Mouse (Mus musculus): ENCODE data around the gene Tprn.
"Not testable (repeated sequence)": the region's sequence is repeated elsewhere in the genome, so short reads cannot be mapped to it uniquely, and the experiment has no call there.

Gene Tprn

DNA sequence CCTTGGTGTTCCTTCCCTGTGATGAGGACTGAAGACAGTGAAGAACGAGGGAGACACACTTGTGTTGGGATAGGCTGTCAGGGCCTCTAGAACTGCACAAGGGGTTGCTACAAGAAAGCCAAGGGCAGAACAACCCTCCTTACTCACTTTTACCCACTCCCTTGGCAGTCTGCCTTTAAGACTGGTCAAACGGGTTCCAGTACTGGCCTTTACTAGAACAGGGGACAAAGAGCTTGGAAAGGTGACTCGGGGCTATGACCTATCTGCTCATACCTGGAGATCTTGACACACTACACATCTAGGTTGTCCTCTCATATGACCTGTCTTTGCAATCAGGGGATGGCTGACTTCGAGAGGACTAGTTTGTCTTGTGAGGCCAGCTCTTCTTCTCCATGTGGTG, 24.9 kb upstream of the Tprn start:
- no peak for DNase-seq (ENCODE audit: low read depth, low spot score)

DNA sequence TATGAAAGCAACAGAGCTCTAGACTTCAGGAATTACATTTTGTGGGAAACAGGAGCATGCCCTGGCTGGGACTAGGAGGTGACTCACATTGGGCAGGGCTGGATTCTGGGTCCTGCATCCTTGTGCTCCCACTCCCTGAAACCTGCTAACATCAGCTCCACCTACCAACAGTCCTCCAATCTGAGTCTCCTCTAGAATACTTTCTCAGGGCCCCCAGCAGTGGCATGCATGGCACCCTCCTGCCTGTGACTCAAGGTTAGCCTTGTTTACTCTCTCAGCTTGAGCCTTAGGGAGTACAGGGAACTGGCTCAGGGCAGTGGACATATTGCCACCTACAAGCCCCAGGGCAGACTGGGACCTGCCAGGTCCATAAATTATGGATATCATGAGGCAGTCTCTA, 24.3 kb upstream of the Tprn start:
- no peak for DNase-seq (ENCODE audit: low read depth, low spot score)

DNA sequence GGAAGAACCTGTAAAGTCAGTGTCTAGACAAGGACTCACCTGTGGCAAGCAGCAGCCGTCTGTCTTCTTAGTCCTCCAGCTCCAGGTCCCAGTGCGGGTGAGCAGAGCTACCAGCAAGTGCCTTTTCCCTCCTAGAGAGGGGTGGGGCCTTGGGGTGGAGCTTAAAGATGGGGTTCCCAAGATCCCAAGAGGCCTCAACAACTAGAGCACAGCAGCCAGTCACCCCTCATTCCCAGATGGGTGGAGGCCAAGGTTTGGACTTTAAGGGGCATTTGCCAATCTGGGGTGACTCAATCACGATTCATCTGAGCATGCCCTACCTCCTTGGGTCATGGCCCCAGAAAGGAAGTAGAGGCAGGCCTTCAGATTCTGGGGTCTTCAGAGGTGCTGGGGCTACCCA, 22.7 kb upstream of the Tprn start:
- no peak for DNase-seq (ENCODE audit: low read depth, low spot score)

DNA sequence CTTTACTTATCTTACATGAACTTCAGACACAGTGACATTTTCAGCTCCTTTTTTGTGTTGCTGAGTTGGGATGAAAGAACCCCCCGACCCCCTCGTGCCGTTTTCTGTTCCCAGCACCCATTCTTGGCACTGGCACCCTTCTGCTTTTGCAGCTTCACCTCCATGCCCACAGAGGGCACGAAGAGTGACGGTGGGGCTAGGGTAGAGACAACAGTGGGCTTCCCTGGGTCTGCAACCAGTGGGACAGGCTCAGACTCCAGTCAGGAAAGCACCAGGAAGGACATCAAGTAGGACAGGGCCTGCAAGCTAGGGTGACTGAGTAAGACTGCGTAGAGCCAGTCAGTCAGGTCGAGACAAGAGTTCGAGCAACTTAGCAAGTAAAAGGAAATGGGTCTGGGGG, 22.1 kb upstream of the Tprn start:
- DNase-seq (ENCODE audit: low read depth, low spot score) = no peak

DNA sequence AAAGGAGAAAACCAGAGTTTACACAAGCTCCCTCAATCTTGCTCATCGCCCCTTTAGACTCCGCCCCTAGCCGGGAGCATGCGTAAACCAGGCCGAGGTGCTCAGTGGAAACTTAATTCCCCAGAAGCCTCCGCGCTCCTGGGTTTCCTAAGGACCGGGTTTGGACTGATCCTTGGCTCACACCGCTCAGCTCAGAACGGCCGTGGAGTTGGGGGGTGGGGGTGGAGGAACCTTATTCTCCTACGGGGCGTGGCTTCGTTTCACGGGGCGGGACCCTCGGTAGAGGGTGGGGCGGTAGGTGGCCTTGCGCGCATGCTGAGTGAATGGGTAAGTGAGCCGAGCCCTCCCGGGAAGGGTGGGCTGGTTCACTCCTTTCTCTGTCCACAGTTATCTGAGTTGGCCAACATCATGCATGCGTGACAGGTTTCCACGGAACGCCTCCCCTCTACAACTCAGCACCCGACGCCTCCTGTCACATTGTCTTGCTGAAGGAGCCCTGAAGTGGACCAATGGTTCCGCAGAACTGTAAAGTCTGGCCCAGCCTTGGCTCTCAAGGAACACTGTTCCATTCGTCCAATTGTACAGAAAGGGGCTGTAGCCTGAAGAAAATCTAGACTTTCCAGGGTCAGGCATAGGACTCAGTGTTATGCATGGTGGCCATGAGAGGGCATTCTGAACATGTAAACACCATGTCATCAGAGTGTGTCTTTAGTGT, 21.5 kb upstream of the Tprn start:
- peak; percentile 66 for DNase-seq (ENCODE audit: low read depth, low spot score)

DNA sequence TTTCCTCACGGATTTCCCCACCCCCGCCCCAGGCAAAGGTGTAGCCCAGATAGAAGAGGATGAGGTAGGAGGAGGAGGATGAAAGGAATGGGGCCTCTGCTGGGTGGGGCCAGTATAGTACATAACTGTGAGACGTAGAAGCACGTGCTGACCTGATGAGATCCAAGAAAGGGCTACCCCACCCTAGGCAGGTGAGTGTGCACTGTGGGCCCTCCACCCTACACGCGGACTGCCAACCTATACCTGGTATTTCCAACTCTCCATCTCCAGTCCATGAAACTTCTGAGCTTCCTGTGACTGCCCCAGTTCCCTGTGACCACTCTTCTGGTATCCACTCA, 21.0 kb upstream of the Tprn start:
- DNase-seq (ENCODE audit: low read depth, low spot score) = peak; percentile 36

DNA sequence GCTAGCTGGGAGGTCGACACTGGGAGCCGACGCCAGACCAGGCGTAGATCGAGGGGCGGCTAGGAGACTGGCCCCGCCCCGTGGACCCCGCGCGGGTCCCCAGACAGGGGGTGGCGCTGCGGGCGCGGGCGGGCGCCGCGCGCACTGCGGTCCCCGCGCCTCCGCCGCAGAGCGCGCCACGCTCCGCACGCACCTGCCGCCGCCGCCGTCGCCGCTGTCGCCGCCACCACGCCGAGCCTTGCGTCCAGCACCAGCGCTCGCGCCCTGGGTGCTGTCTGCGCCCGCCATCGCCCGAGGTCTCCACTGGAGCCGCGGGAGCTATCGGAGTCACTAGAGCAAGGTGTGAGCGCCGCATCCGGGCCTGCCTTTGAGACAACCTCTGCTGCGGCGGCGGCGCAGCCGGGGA, 20.3 kb upstream of the Tprn start, which contains the start of the genes Rnf208 and Cysrt1:
Gene Rnf208, plus strand, starts transcription at position 155 of the 406 bp plus-strand sequence.
Gene Cysrt1, minus strand, starts transcription at position 352 of the 406 bp plus-strand sequence.
- peak; percentile 46 for DNase-seq (ENCODE audit: low read depth, low spot score)

DNA sequence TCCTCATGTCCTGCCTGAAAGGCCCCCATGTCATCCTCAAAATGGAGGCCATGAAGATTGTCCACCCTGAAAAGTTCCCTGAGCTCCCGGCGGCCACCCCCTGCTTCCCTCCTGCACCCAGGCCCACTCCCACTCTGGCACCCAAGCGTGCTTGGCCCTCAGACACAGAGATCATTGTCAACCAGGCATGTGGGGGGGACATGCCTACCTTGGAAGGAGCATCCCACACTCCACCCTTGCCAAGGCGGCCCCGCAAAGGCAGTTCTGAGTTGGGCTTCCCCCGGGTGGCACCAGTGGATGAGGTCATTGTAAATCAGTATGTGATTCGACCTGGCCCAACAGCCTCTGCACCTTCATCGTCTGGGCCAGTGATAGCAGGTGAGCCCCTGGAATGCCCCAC, 19.1 kb upstream of the Tprn start:
- DNase-seq (ENCODE audit: low read depth, low spot score) = no peak

DNA sequence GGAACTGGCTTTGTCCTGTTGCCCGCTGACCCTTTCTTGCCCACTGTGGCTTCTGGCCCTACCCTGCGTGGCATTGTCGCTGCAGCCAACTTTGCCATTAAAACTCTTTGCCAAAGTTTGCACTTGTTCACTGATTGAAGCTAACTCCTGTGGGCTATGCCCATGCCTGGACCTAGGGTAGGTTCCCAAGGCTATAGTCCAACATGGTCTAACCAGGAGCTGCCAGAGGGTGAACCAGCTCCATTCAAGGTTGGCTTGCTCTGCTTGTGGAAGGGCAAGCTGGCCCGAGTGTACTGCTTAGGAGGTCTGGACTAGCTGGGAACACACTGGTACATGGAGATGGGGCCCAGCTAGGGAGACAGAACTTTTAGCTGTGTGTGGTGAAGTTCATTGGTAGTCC, 18.3 kb upstream of the Tprn start:
- no peak for DNase-seq (ENCODE audit: low read depth, low spot score)

DNA sequence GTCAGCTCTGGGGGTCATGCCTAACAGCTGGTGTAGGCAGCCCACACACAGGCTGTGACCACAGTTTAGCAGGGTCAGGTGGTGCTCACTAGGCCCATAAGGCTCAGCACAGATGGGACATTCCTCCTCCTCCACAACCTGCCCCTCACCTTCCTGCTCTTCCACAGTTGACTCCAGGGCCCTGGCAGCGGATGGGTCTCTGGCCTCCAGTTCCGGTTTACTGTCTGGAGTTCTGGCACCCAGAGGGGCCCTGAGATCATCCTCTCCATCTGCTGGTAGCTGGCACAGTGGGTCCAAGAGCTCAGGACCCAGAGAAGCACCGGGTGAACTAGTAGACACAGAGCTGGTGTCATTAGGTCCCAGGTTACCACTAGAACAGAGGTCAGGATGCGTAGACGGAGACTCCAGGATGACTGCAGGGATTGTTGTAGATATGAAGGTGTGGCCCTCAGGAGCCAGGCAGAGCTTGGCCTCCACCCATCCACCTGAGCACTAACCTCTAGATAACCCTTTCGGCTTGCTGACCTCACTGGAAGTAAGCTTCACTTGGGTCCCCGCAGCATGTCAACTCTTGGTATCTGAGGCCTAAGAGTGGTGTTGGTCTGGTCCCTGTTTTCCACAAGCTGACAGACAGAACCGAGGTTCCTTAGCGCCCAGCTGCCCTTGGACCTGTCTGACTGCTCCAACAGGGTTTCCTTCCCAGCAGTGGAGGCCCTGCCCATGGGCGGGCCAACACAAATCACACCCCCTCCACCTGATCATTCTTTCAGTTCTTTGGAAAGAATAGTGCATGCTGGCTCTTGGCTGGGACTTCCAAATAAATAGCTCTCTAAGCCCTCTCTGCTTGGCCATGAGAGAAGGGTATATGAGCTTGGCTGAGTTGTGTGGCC, 16.0 kb upstream of the Tprn start, which contains the start of gene AL732309.1:
Gene AL732309.1, minus strand, starts transcription at position 681 of the 890 bp plus-strand sequence.
- no peak for DNase-seq (ENCODE audit: low read depth, low spot score)

DNA sequence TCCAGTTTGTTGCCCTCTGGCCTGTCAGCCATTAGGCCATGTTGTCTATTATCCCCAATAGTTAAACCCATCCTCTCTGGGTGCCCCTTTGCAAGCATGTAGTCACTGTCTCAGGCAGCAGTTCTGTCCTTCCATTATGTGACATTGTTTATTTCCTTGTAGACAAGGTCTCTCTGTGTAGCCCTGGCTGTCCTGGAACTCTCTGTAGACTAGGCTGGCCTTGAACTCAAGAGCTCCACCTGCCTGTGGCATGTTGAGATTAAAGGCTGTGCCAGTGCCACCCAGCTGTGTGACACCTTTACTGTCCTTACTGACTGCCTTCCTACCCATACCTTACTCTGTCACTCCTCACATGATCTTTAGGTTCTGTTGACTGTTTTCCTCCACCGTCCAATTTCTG, 10.1 kb upstream of the Tprn start:
- peak; percentile 44 for DNase-seq (ENCODE audit: low read depth, low spot score)

DNA sequence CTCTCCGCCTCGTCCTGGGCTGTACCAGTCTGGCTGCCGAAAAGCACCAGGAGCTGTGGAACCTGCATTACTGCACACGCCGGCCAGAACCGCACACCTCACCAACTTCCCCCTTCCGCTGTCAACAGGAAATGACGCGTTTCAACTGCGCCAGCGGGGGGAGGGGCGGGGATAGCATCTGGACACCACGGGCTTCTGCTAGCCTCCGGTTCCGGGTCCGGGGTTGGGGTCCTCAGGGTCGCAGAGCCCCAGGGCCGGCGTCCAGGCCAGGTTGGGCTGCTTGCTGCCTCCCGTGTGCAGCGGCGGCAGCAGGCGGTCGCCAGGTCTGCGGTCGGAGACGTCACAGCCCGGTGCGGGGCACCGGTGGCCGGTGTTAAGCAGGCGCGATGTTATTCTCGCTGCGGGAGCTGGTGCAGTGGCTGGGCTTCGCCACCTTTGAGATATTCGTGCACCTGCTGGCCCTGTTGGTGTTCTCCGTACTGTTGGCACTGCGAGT, 7.1 kb upstream of the Tprn start, which contains the start of gene Tmem203:
Gene Tmem203, plus strand, starts transcription at position 156 of the 496 bp plus-strand sequence.
- peak; percentile 94 for DNase-seq (ENCODE audit: low read depth, low spot score)

DNA sequence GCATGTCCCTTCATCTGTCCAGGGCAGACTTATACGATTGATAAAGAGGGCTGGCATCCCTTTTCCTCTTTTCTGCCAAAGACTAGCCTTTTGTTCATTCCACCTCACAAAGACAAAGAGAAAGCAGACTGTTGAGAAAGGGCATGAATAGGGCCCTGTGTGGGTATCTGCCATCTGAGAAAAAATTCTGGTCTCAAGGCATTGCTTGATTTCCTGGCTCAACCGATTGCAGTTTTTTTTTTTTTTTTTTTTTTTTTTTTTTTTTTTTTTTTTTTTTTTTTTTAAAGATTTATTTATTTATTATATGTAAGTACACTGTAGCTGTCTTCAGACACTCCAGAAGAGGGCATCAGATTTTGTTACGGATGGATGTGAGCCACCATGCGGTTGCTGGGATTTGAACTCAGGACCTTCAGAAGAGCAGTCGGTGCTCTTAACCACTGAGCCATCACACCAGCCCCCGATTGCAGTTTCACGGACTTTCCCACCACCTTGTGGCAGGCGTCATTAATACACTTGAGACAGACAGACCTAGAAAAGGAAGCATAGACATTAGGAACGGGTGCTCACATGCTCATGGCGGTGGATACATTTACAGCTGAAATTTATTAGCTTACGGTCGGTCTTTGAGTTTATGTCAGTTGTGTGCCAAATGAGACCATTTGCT, 5.8 kb upstream of the Tprn start:
- peak; percentile 79 for DNase-seq (ENCODE audit: low read depth, low spot score)

DNA sequence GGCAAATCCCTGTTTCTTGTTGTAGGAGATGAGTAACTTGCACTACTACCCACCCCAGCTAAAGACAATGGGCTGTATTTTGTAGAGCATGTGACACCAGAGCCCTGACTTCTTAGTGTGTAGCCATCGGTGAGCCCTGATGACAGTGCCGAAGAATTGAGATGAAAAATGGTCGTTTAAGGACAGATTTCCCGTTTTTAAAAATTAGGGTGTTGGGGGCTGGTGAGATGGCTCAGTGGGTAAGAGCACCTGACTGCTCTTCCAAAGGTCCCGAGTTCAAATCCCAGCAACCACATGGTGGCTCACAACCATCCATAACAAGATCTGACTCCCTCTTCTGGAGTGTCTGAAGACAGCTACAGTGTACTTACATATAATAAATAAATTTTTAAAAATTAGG, 5.2 kb upstream of the Tprn start:
- not testable (repeated sequence) for DNase-seq (ENCODE audit: low read depth, low spot score)

DNA sequence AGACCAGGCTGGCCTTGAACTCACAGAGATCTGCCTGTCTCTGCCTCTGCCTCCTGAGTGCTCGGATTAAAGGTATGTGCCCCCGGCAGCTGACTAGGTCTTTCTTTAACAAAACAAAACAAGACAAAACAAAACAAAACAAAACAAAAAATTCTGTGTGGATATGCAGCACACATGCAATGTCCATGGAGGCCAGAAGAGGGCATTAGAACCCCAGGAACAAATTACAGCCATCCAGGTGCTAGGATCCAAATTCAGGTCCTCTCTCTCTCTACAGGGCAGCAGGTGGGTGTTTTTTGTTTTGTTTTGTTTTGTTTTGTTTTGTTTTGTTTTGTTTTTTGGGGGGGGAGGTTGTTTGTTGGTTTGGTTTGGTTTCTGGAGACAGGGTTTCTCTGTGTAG, 3.5 kb upstream of the Tprn start:
- peak; percentile 44 for DNase-seq (ENCODE audit: low read depth, low spot score)

DNA sequence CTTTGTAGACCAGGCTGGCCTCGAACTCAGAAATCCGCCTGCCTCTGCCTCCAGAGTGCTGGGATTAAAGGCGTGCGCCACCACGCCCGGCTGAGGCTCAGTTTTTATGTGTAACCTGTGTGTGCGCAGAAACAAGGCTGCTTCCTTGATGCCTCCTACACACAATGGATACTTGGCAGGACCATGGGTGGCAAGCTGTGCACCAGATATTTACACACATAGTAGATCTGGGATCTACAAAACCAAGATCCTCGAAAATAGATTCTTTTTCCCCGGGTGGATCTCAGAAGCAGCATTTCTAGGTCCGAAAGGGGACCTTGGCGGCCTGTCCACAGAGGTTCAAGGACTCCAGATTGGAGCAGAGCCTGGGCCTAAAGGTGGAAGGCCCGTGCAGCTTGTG, 548 bp upstream of the Tprn start:
- DNase-seq (ENCODE audit: low read depth, low spot score) = no peak

DNA sequence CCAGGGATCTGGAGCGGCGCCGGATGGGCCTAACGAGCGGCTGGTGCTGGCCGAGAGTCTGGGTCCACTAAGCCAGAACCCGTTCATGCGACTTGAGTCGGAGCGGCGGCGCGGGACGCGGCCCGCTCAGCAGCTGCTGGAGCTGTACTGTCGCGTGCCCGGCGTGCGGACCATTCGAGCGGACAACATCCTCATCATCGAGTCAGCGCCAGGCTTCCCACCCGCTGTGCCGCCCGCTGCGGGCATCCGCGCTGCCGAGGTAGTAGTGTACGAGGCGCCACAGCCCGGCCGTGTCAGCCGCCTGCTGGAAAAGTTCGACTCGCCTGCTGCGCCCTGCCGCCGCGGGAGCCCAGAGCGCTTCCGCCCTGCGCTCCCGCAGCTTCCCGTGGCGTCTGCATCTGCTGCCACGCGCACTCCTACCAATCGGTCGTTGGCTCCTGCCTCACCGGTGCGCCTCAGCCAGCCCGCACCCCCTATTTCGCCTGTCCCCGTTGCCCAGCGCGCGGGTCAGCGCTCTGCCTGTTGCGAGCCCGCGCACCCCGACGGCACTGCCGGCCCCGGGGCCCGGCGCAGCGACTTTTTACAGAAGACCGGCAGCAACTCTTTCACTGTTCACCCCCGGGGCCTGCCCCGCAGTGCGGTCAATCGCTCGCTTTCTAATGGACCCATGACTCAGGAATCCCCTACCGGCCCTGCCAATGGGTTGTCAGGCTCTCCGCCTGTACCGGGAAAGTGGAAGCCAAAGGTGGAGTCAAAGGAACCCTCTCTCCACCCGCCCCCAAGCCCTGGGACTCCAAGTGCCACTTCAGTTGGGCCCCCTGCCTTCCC, 591 bp downstream of the Tprn start:
- peak; percentile 82 for DNase-seq (ENCODE audit: low read depth, low spot score)

DNA sequence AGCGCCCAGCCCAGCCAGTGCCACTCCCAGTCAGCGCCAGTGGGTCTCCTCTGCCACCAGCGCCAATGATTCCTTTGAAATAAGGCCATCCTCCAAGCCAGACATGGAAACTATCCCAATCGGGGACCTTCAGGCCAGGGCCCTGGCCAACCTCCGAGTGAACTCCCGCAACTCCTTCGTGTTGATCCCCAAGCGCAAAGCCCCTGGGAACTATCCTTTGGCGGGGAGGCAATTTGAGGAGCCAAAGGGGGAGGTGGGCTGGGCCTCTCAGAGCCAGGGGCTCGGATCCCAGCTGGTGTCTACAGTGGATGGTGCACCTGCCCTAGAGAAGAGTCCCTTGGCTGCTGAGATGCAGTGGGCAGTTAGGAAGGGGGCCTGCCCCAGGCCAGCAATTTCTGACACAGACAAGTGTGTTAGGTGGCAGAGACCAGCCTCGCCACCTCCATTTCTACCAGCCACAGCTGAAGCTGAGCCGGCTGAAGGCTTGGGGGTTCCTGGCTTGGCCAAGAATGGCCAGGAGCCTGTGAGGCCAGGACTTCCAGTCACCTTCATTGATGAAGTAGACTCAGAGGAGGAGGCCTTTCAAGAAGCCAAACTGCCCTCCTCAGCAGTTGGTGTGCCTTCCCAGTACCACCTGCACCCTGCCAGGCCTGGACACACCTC, 1.3 kb downstream of the Tprn start:
- no peak for DNase-seq (ENCODE audit: low read depth, low spot score)

DNA sequence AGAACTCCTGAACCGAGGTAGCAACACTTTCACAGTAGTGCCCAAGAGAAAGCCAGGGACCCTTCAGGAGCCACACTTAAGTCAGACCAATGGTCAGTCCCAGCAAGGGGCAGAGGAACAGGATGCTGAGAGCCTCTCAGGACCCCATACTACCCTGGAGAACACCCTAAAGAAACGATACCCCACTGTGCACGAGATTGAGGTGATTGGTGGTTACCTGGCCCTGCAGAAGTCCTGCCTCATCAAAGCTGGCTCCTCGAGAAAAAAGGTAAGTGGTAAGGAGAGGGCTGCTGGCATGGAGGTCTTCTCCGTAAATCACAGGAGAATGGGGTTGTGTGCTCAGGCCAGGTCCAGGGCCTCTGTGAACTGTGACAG, 1.9 kb downstream of the Tprn start:
- no peak for DNase-seq (ENCODE audit: low read depth, low spot score)

DNA sequence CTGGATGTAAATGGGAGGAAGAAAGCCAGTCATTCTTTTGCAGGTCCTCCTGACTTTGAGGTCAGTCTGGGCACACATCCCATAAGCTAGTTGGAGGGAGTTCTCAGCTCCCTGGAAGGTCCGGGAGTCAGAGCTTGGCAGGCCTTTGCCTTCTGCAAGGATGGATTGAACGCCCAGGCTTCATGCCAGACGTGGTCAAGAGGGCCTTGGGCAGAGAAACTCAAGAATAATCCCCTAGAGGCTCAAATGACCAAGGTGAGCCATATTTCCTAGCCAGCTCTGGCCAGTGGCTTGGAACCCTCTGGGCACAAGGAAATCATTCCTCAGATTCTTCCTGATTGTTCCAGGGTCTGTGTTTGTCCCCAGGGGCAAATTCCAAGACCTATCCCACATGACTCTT, 2.4 kb downstream of the Tprn start:
- DNase-seq (ENCODE audit: low read depth, low spot score) = no peak
